Mouse (Mus musculus): ENCODE measurements around the gene Lrrc8b. TPM values are rescaled to one million over a fixed set of nuclear protein-coding genes. Genes with fewer than 3 reads are reported as not detected.

The Lrrc8b gene
- total and polyA plus RNA-seq, 3 experiments = 7.4 to 14.0 TPM; not detected in 1

DNA sequence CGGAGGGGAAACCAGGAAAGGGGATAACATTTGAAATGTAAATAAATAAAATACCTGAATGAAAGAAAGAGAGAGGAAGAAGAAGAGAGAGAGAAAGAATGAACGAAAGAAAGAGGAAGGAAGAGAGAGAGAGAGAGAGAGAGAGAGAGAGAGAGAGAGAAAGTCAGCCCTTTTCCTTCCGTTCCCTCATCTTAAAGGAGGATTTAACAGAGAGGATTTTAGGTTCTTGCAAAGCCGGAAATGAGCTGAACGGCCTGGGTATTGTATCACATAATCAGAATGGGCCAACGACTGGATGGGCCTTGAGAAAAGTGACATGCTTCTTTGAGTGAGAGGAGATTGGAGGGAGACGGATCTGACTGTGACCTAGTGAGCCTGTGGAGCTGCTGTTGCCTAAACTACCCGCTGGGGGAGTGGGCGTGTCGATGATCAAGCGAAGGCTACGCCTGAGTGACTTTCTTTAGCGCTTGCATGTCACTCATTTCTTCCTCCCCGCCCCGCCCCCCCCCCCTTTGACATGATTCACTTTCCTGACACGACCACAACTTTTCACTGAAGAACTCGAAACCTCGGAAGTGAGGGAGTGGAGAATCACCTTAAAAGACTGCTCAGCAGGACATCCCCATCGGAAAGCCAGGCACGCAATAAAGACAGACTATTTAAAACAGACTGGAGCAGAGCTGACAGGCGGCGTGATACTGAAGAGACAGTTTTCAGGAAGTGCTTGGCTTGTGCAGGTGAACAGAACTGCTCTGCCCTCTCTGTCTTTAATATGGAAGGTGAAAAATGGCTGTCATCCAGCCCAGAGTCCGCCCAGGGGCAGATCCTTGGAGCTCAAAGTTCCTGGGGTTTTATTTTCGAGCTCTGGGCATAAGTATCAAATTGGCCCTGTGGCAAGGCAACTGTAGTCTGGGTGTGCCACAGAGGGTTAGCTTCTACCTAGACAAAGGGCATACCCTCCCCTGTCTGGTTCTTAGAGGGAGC is 79.6 kb downstream of the Lrrc8b start (continued):
- TF ChIP-seq NRF1 (IDR thresholded peaks at IDR 0.05; ENCODE audit: insufficient read depth, low read depth, low read length, poor library complexity, severe bottlenecking) (no peak), MAZ (IDR thresholded peaks at IDR 0.05; ENCODE audit: low read depth, low read length) (peak; percentile 41), SMC3 (IDR thresholded peaks at IDR 0.05; ENCODE audit: low read depth, low read length) (no peak), ZC3H11A (IDR thresholded peaks at IDR 0.05; ENCODE audit: low read depth, low read length) (no peak), GABPA (IDR thresholded peaks at IDR 0.05; ENCODE audit: low read depth, low read length) (no peak)

DNA sequence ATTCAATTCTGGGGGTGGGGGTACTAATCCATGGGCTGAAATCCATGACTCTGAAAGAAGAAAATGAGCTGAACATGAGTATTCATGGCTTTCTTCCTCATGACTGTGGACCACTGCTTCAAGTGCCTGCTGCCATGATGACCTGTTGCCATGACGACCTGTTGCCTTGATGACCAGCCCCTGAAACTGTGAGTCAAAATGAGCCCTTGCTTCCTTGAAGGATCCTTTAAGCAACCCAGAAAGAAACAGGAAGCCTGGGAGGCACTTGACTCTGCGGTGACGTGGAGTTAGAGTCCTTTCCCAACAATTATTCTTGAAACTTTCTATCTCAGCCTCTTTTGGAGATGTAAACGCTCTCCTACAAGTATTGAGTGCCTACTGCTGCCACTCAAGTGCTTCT is 80.6 kb downstream of the Lrrc8b start:
- no peak overlapping the region for H3K4me3 ChIP-seq (ENCODE audit: control insufficient read depth in 1 of 2, insufficient read depth in 1 of 2, low read depth in 2 of 2, low read length in 2 of 2)
- peaks cover 9 to 19% of the 10 kb centered on the region in 2 experiments for H3K4me1 ChIP-seq (ENCODE audit: control insufficient read depth in 1 of 2, insufficient read depth in 2 of 2, low read length in 2 of 2)

DNA sequence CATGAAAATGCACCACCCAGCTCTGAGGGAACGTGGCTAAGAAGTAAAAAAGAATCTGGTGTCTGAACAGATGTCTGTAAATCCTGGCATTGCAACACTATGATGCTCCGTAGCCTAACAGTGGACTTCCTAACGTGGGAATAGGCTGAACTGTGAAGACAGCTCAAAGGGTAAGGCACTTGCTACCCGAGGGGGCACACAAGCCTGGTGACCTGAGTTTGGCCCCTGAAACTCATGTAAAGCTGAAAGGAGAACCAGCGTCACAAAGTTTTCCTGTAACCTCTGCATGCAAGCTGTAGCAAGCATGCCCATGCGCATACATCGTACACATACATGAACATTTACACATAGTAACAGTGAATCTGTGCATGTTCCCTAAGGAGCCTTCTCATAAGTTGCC is 81.0 kb downstream of the Lrrc8b start:
- Histone ChIP-seq H3K36me3 (ENCODE audit: control insufficient read depth in 1 of 2, insufficient read depth in 2 of 2, low read length in 2 of 2) (peaks cover 0 to 21% of the 10 kb centered on the region in 2 experiments; a peak in 2 of 4 replicates), H3K27me3 (ENCODE audit: control insufficient read depth in 1 of 2, insufficient read depth in 2 of 2, low read length in 2 of 2) (no peaks in the 10 kb centered on the region), H3K4me1 (ENCODE audit: control insufficient read depth in 1 of 2, insufficient read depth in 2 of 2, low read length in 2 of 2) (peaks cover 9 to 19% of the 10 kb centered on the region in 2 experiments), H3K9ac (ENCODE audit: control insufficient read depth, low read depth, low read length, poor library complexity, severe bottlenecking) (no peak overlapping the region), H3K4me3 (ENCODE audit: control insufficient read depth in 1 of 2, insufficient read depth in 1 of 2, low read depth in 2 of 2, low read length in 2 of 2) (no peak overlapping the region), H3K9me3 (replicated peaks; ENCODE audit: insufficient read depth, low read length) (no peaks in the 10 kb centered on the region), H3K27ac (ENCODE audit: control insufficient read depth, low read depth, low read length) (no peak overlapping the region), H3K79me2 (ENCODE audit: control insufficient read depth, insufficient read depth, low read length, poor library complexity) (no peaks in the 10 kb centered on the region)
- TF ChIP-seq TCF12 (IDR thresholded peaks at IDR 0.05; ENCODE audit: low read depth, low read length) (no peak), CTCF (IDR thresholded peaks at IDR 0.05 in 2 of 3, conservative IDR thresholded peaks at IDR 0.05 in 1 of 3; ENCODE audit: control insufficient read depth in 1 of 3, insufficient read depth in 1 of 3, low read depth in 2 of 3, low read length in 3 of 3, poor library complexity in 1 of 3, severe bottlenecking in 1 of 3) (no peak), RAD21 (IDR thresholded peaks at IDR 0.05; ENCODE audit: low read depth, low read length) (no peak), MYB (IDR thresholded peaks at IDR 0.05; ENCODE audit: low read depth, low read length) (no peak), HCFC1 (IDR thresholded peaks at IDR 0.05; ENCODE audit: low read depth, low read length) (no peak), MAFK (IDR thresholded peaks at IDR 0.05; ENCODE audit: borderline replicate concordance, low read depth, low read length) (no peak), SMC3 (IDR thresholded peaks at IDR 0.05; ENCODE audit: low read depth, low read length) (no peak)
- no peak for DNase-seq (ENCODE audit: low read depth, low spot score)

More for the DNA sequence above, 80.6 kb downstream of the Lrrc8b start:
- TF ChIP-seq MAFK (IDR thresholded peaks at IDR 0.05; ENCODE audit: borderline replicate concordance, low read depth, low read length) = no peak
- no peak for TF ChIP-seq TAL1 (IDR thresholded peaks at IDR 0.05; ENCODE audit: low read length)
- TF ChIP-seq SMC3 (IDR thresholded peaks at IDR 0.05; ENCODE audit: low read depth, low read length) = no peak
- TF ChIP-seq ZC3H11A (IDR thresholded peaks at IDR 0.05; ENCODE audit: low read depth, low read length) = no peak
- TF ChIP-seq ZNF384 (IDR thresholded peaks at IDR 0.05; ENCODE audit: low read depth, low read length) = no peak
- no peaks in the 10 kb centered on the region for H3K27me3 ChIP-seq (ENCODE audit: control insufficient read depth in 1 of 2, insufficient read depth in 2 of 2, low read length in 2 of 2)
- H3K9ac ChIP-seq (ENCODE audit: control insufficient read depth, low read depth, low read length, poor library complexity, severe bottlenecking) = no peak overlapping the region
- H3K9me3 ChIP-seq (replicated peaks; ENCODE audit: insufficient read depth, low read length) = no peaks in the 10 kb centered on the region
- H3K36me3 ChIP-seq (ENCODE audit: control insufficient read depth in 1 of 2, insufficient read depth in 2 of 2, low read length in 2 of 2) = peaks cover 0 to 21% of the 10 kb centered on the region in 2 experiments; a peak in 2 of 4 replicates
- H3K79me2 ChIP-seq (ENCODE audit: control insufficient read depth, insufficient read depth, low read length, poor library complexity) = no peaks in the 10 kb centered on the region
- no peak overlapping the region for H3K27ac ChIP-seq (ENCODE audit: control insufficient read depth, low read depth, low read length)
- DNase-seq (ENCODE audit: low read depth, low spot score) = no peak
